Mouse (Mus musculus): Measurements from ENCODE around the gene Hrh1.
A peak's percentile ranks its signal among the peaks of the same experiment; 100 is the strongest.

The Hrh1 gene

GRCm38 (mm10) chr6:114473541-114473940 lies 75.8 kb downstream of the Hrh1 start:
- no peak for DNase-seq

DNA sequence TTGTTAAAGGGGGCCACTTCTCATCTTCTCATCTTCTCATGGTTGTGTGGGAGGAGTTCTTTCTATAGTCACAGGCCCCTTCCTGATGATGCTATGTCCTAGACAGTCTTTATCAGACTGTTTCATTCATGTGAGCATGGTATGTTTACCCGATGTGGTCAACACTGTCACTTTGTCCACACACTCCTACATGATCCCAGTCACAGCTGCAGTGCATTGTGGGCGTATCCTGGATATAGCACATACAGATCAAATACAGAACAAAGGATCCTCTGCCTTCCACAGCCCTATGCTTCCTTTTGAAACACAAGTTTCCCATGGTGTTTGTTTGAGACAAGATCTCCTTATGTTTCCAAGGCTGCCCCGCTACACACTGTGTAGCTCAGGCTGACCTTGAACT lies 76.3 kb downstream of the Hrh1 start:
- DNase-seq = no peak

DNA sequence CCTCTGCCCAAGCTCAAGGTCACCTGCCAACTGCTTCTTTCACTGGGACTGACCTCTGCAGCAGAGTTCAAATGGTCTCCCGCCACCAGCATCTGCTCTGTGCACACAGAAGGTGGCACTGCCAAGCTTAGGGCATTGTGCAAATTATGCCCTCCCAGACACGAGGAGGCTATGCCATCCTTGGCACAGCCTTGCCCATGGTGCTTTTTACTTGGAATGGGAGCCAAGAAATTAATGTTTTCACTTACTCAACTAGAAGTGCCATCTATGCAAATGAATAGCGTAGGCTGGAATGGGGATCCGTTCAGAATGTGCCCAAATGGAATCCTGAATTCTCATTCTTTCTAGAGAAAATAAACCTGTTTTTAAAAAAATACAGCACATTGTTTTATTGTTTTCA lies 77.2 kb downstream of the Hrh1 start:
- no peak for DNase-seq

DNA sequence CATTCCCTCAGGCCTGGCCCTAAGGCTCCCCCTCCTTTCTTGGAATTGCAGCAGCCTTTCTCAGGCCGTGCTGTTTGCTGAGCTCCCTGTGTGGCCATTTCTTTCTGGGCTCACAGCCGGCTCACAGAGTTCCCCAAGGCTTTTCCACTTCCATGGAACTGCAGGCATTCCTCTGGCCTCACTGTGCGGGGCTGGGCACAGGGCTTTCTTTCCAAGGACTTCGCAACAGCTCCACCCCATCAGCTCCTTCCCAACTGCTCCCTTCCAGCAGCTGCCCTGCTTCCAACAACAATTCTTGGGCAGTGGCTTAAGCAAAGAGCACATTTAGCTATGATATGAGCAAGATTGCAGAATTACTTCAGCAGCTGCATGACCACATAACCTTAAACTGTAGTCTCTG lies 81.0 kb downstream of the Hrh1 start:
- DNase-seq = peak; percentile 99

GRCm38 (mm10) chr6:114479644-114480410 lies 82.1 kb downstream of the Hrh1 start:
- peak; percentile 91 for DNase-seq

DNA sequence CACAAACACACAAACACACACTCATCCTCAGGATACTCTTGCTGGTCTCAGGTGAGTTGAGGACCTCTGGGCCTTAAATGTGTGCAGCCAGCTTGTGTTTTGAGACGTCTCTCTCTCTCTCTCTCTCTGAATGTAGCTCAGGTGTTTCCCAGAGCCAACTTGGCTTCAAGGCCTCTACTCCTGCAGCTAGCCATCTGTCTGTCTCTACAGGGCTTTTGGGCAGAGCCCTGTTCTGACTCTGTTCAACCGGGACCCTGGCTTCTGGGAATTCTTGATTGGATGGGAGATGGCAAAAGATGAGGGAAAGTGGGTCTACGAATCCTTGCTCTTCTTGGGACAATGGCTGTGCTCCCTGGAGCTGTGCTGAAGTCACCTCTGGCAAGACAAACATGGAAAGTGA lies 91.6 kb downstream of the Hrh1 start:
- DNase-seq = no peak

DNA sequence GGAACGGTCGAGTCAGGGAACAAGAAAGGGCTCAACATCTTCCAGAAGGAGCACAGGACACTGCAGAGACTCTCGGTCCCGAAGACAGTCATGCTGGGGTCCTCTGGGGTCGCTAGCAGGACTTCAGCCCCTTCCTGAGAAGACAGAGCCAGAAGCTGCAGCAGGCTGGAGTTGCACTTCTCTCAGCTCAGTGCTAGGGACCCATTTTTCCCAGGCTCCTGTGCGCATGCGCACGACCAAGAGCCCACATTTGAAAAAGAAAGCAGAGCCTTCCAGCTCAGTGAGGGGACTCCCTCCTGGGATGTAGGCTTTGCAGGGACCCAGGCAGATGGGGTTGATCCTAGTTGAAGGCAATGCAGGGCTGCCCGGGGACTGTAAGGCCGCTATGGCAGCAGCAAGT lies 94.9 kb downstream of the Hrh1 start:
- DNase-seq = peak; percentile 64

DNA sequence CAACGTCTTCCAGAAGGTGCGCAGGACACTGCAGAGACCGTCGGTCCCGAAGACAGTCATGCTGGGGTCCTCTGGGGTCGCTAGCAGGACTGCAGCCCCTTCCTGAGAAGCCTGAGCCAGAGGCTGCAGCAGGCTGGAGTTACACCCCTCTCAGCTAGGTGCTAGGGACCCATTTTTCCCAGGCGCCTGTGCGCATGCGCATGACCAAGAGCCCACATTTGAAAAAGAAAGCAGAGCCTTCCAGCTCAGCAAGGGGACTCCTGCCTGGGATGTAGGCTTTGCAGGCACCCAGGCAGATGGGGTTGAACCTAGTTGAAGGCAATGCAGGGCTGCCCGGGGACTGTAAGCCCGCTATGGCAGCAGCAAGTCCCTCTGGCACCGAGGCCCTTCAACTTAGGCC lies 97.3 kb downstream of the Hrh1 start:
- DNase-seq = peak; percentile 86

DNA sequence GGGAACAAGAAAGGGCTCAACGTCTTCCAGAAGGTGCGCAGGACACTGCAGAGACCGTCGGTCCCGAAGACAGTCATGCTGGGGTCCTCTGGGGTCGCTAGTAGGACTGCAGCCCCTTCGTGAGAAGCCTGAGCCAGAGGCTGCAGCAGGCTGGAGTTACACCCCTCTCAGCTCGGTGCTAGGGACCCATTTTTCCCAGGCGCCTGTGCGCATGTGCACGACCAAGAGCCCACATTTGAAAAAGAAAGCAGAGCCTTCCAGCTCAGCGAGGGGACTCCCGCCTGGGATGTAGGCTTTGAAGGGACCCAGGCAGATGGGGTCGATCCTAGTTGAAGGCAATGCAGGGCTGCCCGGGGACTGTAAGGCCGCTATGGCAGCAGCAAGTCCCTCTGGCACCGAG lies 116.3 kb downstream of the Hrh1 start:
- peak; percentile 89 for DNase-seq

GRCm38 (mm10) chr6:114528709-114529108 lies 131.0 kb downstream of the Hrh1 start:
- peak; percentile 92 for DNase-seq

Data from heart, adult 11 months (tissue).